Mouse (Mus musculus) heart, adult 2 months (tissue): ENCODE results near the gene Elf1.

ENCODE experiments used
- EP300 ChIP-seq: fragments of 200-500 bp; IDR thresholded peaks from 2 replicates; pipeline ENCODE4 v1.6.1; 2011; ENCODE audit warnings: low read depth, low read length, control low read depth; ENCODE audit not compliant: insufficient read depth
- POLR2A ChIP-seq: fragments of 200-500 bp; IDR thresholded peaks from 2 replicates; pipeline ENCODE4 v1.6.1; 2011; ENCODE audit warnings: mild to moderate bottlenecking, low read depth, low read length, control low read depth; ENCODE audit not compliant: insufficient read depth

DNA sequence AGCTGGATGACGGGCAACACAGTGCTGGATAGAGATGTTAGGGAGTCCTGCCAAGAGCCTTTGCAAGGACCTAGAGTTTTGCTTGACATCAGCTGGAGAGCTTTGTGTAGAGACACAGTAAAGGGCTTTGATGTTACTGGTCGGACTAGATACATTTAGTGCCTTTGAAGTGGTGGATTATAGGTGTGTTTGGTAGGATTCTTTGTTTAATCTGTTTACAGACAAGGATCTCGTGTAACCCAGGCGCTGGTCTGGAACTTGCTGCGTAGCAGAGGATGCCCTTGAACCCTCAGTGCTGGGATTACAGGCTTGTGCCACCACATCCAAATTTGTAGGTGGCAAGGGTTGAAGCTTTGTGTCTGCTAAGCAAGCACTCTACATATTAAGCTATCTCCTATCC lies 113.1 kb downstream of the Elf1 start:
- no peak for TF ChIP-seq EP300
- no peak for TF ChIP-seq POLR2A
